Mouse (Mus musculus): ENCODE measurements around the gene Galntl6. TPM values are rescaled to one million over a fixed set of nuclear protein-coding genes. Genes with fewer than 3 reads are reported as not detected.

Galntl6 gene
- total and polyA plus RNA-seq, 2 experiments from 2014 or later: 17.5 to 24.3 TPM

DNA sequence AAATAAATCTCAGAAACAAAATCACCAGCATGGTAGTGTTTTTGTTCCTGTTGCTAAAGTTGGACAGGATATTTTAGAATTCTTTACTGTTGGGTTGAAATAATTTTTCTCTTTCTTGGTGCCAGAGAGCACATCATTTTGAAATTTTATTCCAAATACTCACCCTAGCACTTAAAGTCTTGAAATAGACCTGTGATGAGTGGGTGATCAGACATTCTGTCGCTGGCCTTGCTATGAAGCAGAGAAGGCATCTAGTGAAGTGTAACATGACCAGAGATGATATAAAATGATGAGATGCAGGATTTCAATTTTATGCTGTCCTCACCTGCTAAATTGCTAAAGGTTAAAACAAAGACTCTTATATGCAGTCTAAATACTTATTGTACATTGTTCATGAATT is 581.3 kb downstream of the Galntl6 start:
- no peak overlapping the region for H3K4me3 ChIP-seq (ENCODE audit: low read depth, low read length)
- no peaks in the 10 kb centered on the region for H3K9me3 ChIP-seq (ENCODE audit: low read length)
- no peaks in the 10 kb centered on the region for H3K4me1 ChIP-seq (ENCODE audit: insufficient read depth, low read length)
- no peak overlapping the region for H3K4me2 ChIP-seq (ENCODE audit: low read depth, low read length, poor library complexity, severe bottlenecking)
- no peak overlapping the region for H3K9ac ChIP-seq (replicated peaks; ENCODE audit: low read length, poor library complexity, severe bottlenecking)
- no peaks in the 10 kb centered on the region for H3K36me3 ChIP-seq (ENCODE audit: insufficient read depth, low read length)
- H3K27ac ChIP-seq (ENCODE audit: low read depth, low read length): no peak overlapping the region
- H3K27me3 ChIP-seq (ENCODE audit: insufficient read depth, low read length): no peaks in the 10 kb centered on the region
- ATAC-seq (ENCODE audit: low FRiP score) (no peak), DNase-seq (ENCODE audit: low spot score) (no peak)
- WGBS: 88% methylated on average over 1 of the region's 1 CpGs
- no peak for TF ChIP-seq CTCF (IDR thresholded peaks at IDR 0.05)

GRCm38 (mm10) chr8:58313482-58313881 is 599.0 kb downstream of the Galntl6 start:
- 86% methylated on average over 2 of the region's 2 CpGs for WGBS
- TF ChIP-seq CTCF (IDR thresholded peaks at IDR 0.05): no peak
- H3K4me1 ChIP-seq (ENCODE audit: insufficient read depth, low read length): no peaks in the 10 kb centered on the region
- no peaks in the 10 kb centered on the region for H3K27me3 ChIP-seq (ENCODE audit: insufficient read depth, low read length)
- no peak overlapping the region for H3K9ac ChIP-seq (replicated peaks; ENCODE audit: low read length, poor library complexity, severe bottlenecking)
- H3K36me3 ChIP-seq (ENCODE audit: insufficient read depth, low read length): no peaks in the 10 kb centered on the region
- ATAC-seq (ENCODE audit: low FRiP score) (no peak), DNase-seq (ENCODE audit: low spot score) (no peak)
- H3K4me3 ChIP-seq (ENCODE audit: low read depth, low read length): no peak overlapping the region
- no peaks in the 10 kb centered on the region for H3K9me3 ChIP-seq (ENCODE audit: low read length)
- H3K27ac ChIP-seq (ENCODE audit: low read depth, low read length): no peak overlapping the region
- no peak overlapping the region for H3K4me2 ChIP-seq (ENCODE audit: low read depth, low read length, poor library complexity, severe bottlenecking)

DNA sequence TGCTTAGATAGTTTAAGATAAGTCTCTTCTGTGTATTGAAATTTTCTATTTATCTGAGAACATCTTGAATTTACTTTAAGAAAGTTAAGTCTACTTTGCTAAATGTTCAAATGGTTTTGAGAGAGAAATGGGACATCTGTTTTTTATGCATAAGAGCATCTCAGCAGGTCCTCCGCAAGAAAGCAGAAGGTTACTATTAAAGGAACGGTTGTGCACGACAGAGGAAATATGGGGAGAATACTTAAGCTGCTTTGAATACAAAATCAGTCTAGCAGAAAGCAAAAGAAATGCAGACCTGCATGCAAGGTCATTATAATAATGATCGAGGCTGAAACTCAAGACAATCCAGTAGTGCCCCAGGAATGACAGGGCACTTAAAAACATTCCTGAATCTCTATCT is 621.0 kb downstream of the Galntl6 start:
- ATAC-seq (ENCODE audit: low FRiP score): no peak
- TF ChIP-seq CTCF (IDR thresholded peaks at IDR 0.05): no peak
- no peak for DNase-seq (ENCODE audit: low spot score)
- 31% methylated on average over 4 of the region's 4 CpGs for WGBS
- no peaks in the 10 kb centered on the region for H3K36me3 ChIP-seq (ENCODE audit: insufficient read depth, low read length)
- no peaks in the 10 kb centered on the region for H3K27me3 ChIP-seq (ENCODE audit: insufficient read depth, low read length)
- no peaks in the 10 kb centered on the region for H3K9me3 ChIP-seq (ENCODE audit: low read length)
- H3K4me3 ChIP-seq (ENCODE audit: low read depth, low read length): no peak overlapping the region
- no peak overlapping the region for H3K27ac ChIP-seq (ENCODE audit: low read depth, low read length)
- H3K4me2 ChIP-seq (ENCODE audit: low read depth, low read length, poor library complexity, severe bottlenecking): no peak overlapping the region
- no peak overlapping the region for H3K9ac ChIP-seq (replicated peaks; ENCODE audit: low read length, poor library complexity, severe bottlenecking)
- no peaks in the 10 kb centered on the region for H3K4me1 ChIP-seq (ENCODE audit: insufficient read depth, low read length)

DNA sequence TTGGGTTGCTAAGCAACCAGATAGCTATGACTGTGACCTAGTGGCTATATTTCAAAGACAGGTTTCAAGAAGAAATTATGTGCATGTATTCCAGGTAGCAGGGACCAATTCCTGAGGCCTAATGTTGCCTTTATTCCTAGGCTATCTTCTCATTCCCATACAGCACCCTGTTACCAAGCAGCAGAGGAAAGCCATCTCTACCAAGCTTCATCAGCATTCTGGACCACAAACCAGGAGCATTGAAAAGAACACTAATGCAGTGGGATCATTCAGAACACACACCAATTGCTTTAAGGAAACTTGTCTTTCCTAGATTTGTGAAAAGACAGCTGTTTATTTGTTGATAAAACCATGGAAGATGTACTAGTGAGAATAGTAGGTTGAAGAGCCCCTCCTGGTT is 622.4 kb downstream of the Galntl6 start:
- no peaks in the 10 kb centered on the region for H3K27me3 ChIP-seq (ENCODE audit: insufficient read depth, low read length)
- DNase-seq (ENCODE audit: low spot score) (peak; percentile 15), ATAC-seq (ENCODE audit: low FRiP score) (peak; percentile 49; the same call in 1 of the 2 replicates)
- no peaks in the 10 kb centered on the region for H3K9me3 ChIP-seq (ENCODE audit: low read length)
- TF ChIP-seq CTCF (IDR thresholded peaks at IDR 0.05): no peak
- H3K9ac ChIP-seq (replicated peaks; ENCODE audit: low read length, poor library complexity, severe bottlenecking): no peak overlapping the region
- H3K36me3 ChIP-seq (ENCODE audit: insufficient read depth, low read length): no peaks in the 10 kb centered on the region
- no peak overlapping the region for H3K4me2 ChIP-seq (ENCODE audit: low read depth, low read length, poor library complexity, severe bottlenecking)
- no peak overlapping the region for H3K4me3 ChIP-seq (ENCODE audit: low read depth, low read length)
- H3K4me1 ChIP-seq (ENCODE audit: insufficient read depth, low read length): no peaks in the 10 kb centered on the region
- H3K27ac ChIP-seq (ENCODE audit: low read depth, low read length): no peak overlapping the region

DNA sequence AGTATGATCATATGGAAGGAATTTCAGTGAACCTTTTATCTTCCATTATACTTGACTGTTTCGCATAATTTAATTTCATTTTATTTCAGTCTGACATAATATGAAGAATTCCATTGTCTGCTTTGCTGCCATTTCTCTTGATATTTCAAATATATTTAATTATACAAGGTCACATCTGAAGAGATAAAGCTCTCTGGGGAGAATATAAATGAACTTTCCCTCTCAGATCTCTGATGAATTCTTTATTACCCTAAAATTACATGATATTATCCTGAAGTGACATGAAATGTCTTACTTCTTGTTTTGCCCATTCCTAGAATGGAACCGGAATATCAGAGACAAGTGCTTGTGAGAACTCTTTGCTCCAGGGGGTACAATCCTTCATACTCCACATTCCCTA is 647.0 kb downstream of the Galntl6 start:
- Histone ChIP-seq H3K9me3 (ENCODE audit: low read length) (no peaks in the 10 kb centered on the region), H3K4me3 (ENCODE audit: low read depth, low read length) (no peak overlapping the region), H3K4me1 (ENCODE audit: insufficient read depth, low read length) (no peaks in the 10 kb centered on the region), H3K9ac (replicated peaks; ENCODE audit: low read length, poor library complexity, severe bottlenecking) (no peak overlapping the region), H3K36me3 (ENCODE audit: insufficient read depth, low read length) (no peaks in the 10 kb centered on the region), H3K27ac (ENCODE audit: low read depth, low read length) (no peak overlapping the region), H3K27me3 (ENCODE audit: insufficient read depth, low read length) (no peaks in the 10 kb centered on the region), H3K4me2 (ENCODE audit: low read depth, low read length, poor library complexity, severe bottlenecking) (no peak overlapping the region)
- DNase-seq (ENCODE audit: low spot score) (no peak), ATAC-seq (ENCODE audit: low FRiP score) (no peak)
- 73% methylated on average over 2 of the region's 2 CpGs for WGBS
- no peak for TF ChIP-seq CTCF (IDR thresholded peaks at IDR 0.05)

GRCm38 (mm10) chr8:58258577-58259315 is 653.7 kb downstream of the Galntl6 start:
- WGBS: 67% methylated on average over 2 of the region's 2 CpGs
- H3K27ac ChIP-seq (ENCODE audit: low read depth, low read length): no peak overlapping the region

More at GRCm38 (mm10) chr8:58258577-58259315, 653.7 kb downstream of the Galntl6 start:
- DNase-seq (ENCODE audit: low spot score): peak; percentile 14
- H3K9me3 ChIP-seq (ENCODE audit: low read length): no peaks in the 10 kb centered on the region
- TF ChIP-seq CTCF (IDR thresholded peaks at IDR 0.05): no peak
- no peak for ATAC-seq (ENCODE audit: low FRiP score)
- H3K4me1 ChIP-seq (ENCODE audit: insufficient read depth, low read length): no peaks in the 10 kb centered on the region
- no peaks in the 10 kb centered on the region for H3K27me3 ChIP-seq (ENCODE audit: insufficient read depth, low read length)
- H3K4me3 ChIP-seq (ENCODE audit: low read depth, low read length): no peak overlapping the region
- no peak overlapping the region for H3K4me2 ChIP-seq (ENCODE audit: low read depth, low read length, poor library complexity, severe bottlenecking)
- no peaks in the 10 kb centered on the region for H3K36me3 ChIP-seq (ENCODE audit: insufficient read depth, low read length)
- no peak overlapping the region for H3K9ac ChIP-seq (replicated peaks; ENCODE audit: low read length, poor library complexity, severe bottlenecking)
